Mouse (Mus musculus): ENCODE data around the gene Cdkl3.

GRCm38 (mm10) chr11:51999611-52000289 lies 4.3 kb upstream of the Cdkl3 start:
- TF ChIP-seq POLR2A (IDR thresholded peaks at IDR 0.05; ENCODE audit: low read depth, low read length) (no peak), CTCF (IDR thresholded peaks at IDR 0.05; ENCODE audit: extremely low read depth, insufficient read length, insufficient replicate concordance, low read depth, low read length) (no peak)
